Mouse (Mus musculus) cerebellum, postnatal 10 days (tissue): ENCODE results near the gene Olfr312.
A peak's percentile ranks its signal among the peaks of the same experiment; 100 is the strongest.

Experiments
- DNase-seq, 2 experiments: peaks; one replicate each; pipeline ENCODE4 v3.0.0; 2021; ENCODE audit warnings: mixed read lengths in 2 of 2

Gene Olfr312

GRCm38 (mm10) chr11:58867039-58867953 is 38.3 kb downstream of the Olfr312 start, which contains the start of gene 2810021J22Rik:
2810021J22Rik (plus strand) TSS chr11:58867216.
- peak; percentile 88 to 91 for DNase-seq

- peak in 1 of 2 experiments; percentile 12 for DNase-seq
Observed at GRCm38 (mm10) chr11:58867954-58868330, 38.9 kb downstream of the Olfr312 start.

- no peak for DNase-seq
Observed at GRCm38 (mm10) chr11:58870961-58871360, 41.9 kb downstream of the Olfr312 start.

- DNase-seq = no peak
Observed at GRCm38 (mm10) chr11:58883756-58884155, 54.7 kb downstream of the Olfr312 start.
